Mouse (Mus musculus) stomach, postnatal 0 days (tissue): ENCODE measurements around the gene Gipc1. TPM values are rescaled to one million over a fixed set of nuclear protein-coding genes. Genes with fewer than 3 reads are reported as not detected.

ENCODE experiments used
- ATAC-seq: fragments of 200-750 bp; cut with Nextera tagmentation; 2 replicates; pipeline ENCODE4 v1.8.0; 2017; ENCODE audit not compliant: low FRiP score, low TSS enrichment
- DNase-seq: peaks from one replicate; pipeline ENCODE4 v3.0.0-alpha.2; 2016; ENCODE audit warnings: low spot score
- H3K27ac ChIP-seq: fragments of 300-500 bp; sonication (generic); replicated peaks from 2 replicates; pipeline ENCODE4 v1.5.1; 2014; ENCODE audit warnings: mild to moderate bottlenecking, control low read depth
- H3K27me3 ChIP-seq: fragments of 300-500 bp; sonication (generic); 2 replicates; pipeline ENCODE4 v1.6.1; 2014; ENCODE audit warnings: low read length; ENCODE audit not compliant: control insufficient read depth, insufficient read depth
- H3K36me3 ChIP-seq: fragments of 300-500 bp; sonication (generic); 2 replicates; pipeline ENCODE4 v1.6.1; 2014; ENCODE audit warnings: low read length, mixed read lengths; ENCODE audit not compliant: control insufficient read depth, insufficient read depth
- H3K4me1 ChIP-seq: fragments of 300-500 bp; sonication (generic); replicated peaks from 2 replicates; pipeline ENCODE4 v1.6.1; 2014; ENCODE audit warnings: antibody characterized with exemption; ENCODE audit not compliant: control insufficient read depth, insufficient read depth
- H3K4me2 ChIP-seq: fragments of 300-500 bp; sonication (generic); replicated peaks from 2 replicates; pipeline ENCODE4 v1.6.1; 2014; ENCODE audit warnings: low read depth, mild to moderate bottlenecking, control low read depth, moderate library complexity
- H3K4me3 ChIP-seq: fragments of 300-500 bp; sonication (generic); 2 replicates; pipeline ENCODE4 v1.5.1; 2014; ENCODE audit warnings: low read depth, low read length, control low read depth
- H3K9ac ChIP-seq: fragments of 300-500 bp; sonication (generic); 2 replicates; pipeline ENCODE4 v1.6.1; 2014; ENCODE audit warnings: mild to moderate bottlenecking, low read length, control low read depth, mixed read lengths
- H3K9me3 ChIP-seq: fragments of 300-500 bp; sonication (generic); 2 replicates; pipeline ENCODE4 v1.6.1; 2016; ENCODE audit warnings: low read length; ENCODE audit not compliant: control insufficient read depth
- CTCF ChIP-seq: IDR thresholded peaks from 2 replicates; pipeline ENCODE4 v1.5.1; 2016; ENCODE audit warnings: antibody characterized with exemption, low read depth, mild to moderate bottlenecking, moderate library complexity
- EP300 ChIP-seq: optimal IDR thresholded peaks from 2 replicates; pipeline ENCODE3; 2016; ENCODE audit warnings: antibody characterized with exemption
- WGBS: fragments of 180-500 bp; shearing (Covaris S2); extraction: QIAGEN DNeasy Blood & Tissue Kit; methylation state at CpG from one replicate; pipeline ENCODE4 v1.1.7; 2014; 5-methylcytosine and 5-hydroxymethylcytosine counted together
- polyA plus RNA-seq: library from polyadenylated mRNA; unstranded; fragments of >200 nt; fragmentation: Nextera tagmentation; extraction: Ambion mirVana; gene quantifications from 2 replicates; pipeline ENCODE4 v1.2.1, GENCODE M21; 2015

The Gipc1 gene
- polyA plus RNA-seq, 1 experiment from 2014 or later: 171 TPM

DNA sequence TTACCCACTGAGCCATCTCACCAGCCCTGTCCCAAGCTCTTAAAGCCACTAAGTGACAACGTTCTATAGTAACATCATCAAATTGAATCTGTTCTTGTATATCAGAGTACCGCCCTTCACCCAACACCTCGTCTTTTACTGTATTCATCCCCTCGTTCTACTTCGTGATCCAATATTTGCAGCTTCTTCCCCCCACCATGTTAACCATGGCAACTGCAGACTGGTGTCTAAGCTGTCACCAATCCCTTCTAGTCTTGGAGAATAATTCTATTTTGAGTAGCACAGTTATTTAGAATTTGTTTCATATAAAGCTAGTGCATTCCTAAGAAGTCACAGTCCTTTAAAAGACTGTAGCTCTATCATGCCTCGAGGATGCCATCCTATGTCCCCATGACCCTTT is 36.8 kb downstream of the Gipc1 start:
- no peak for DNase-seq
- H3K4me2 ChIP-seq: no peak overlapping the region
- no peaks in the 10 kb centered on the region; the same call in 1 of the 2 replicates for H3K4me1 ChIP-seq
- H3K9ac ChIP-seq: no peak overlapping the region
- no peak overlapping the region for H3K27ac ChIP-seq
- H3K9me3 ChIP-seq: no peaks in the 10 kb centered on the region
- 89% methylated on average over 6 of the region's 6 CpGs for WGBS
- no peak for TF ChIP-seq EP300
- no peak for TF ChIP-seq CTCF
- H3K4me3 ChIP-seq: no peak overlapping the region
- ATAC-seq: no peak
- H3K27me3 ChIP-seq: no peaks in the 10 kb centered on the region
- peaks cover 28% of the 10 kb centered on the region for H3K36me3 ChIP-seq

DNA sequence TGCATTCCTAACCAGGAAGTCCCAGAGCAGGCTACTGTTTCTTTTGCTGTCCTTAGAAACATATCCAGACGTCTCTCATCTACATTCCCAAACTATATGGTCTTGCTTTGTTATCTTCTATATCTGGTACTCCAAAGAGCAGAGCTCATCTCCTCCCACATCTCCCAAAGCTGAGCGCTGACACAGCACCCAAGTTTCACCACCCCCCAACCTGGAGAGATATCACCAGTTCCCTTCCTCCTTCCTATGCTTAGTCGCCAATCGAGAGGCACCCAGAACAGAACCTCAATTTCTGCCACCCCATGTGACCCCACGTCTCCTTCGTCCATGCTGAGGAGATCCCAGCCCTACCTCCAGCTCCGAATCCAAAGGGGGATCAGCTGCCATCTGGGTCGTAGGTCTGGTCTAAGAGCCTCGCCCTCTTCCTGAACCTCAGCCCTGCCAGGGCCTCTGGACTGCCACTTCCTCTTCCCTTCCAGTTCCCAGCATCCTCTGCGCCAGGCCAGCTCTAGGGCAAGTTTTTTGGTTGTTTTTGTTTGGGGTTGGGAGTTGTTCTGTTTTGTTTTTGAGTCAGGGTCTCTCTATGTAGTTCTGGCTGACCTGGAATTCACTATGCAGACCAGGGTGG is 41.2 kb downstream of the Gipc1 start:
- Histone ChIP-seq H3K4me1 (peaks cover 7% of the 10 kb centered on the region), H3K9ac (peak overlapping the region; percentile 8), H3K27me3 (no peaks in the 10 kb centered on the region), H3K36me3 (peaks cover 18% of the 10 kb centered on the region), H3K4me3 (no peak overlapping the region), H3K9me3 (no peaks in the 10 kb centered on the region), H3K4me2 (no peak overlapping the region), H3K27ac (peak overlapping the region; percentile 61; the same call in 1 of the 2 replicates)
- ATAC-seq (no peak), DNase-seq (peak; percentile 41)
- no peak for TF ChIP-seq CTCF
- TF ChIP-seq EP300: no peak
- WGBS: 74% methylated on average over 10 of the region's 10 CpGs

DNA sequence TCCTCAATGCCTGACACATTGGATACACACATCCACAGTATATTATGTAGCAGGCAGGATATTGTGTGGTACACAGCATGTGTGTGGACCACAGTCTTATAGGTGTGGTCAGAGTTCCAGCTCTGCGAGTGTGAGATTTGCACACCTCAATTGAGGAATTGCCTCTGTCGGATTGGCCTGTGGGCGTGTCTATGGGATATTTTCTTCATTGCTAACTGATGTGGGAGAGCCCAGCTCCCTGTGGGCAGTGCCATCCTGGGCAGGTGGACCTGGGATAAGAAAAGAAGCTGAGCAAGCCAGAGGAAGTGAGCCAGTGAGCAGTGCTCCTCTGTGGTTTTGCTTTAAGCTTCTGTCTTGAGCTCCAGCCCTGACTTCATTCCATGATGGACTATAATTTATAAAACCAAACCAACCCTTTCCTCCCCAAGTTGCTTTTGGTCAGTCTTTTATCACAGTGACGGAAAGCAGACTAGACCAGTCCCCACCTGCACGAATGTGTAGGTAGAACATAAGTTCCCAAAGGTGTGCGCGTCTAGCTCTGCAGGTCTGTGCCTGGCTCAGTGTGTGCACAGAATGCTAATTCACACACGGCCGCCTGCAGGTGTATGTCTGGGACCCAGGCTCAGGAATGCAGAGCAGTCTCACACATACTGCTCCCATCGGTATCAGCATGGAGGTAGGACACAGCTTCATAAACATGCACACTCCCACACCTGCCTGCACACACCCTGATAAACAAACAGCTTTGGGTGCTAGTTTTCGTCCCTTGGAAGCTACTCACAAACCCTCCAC is 42.1 kb downstream of the Gipc1 start:
- Histone ChIP-seq H3K27me3 (no peaks in the 10 kb centered on the region), H3K27ac (peak overlapping the region; percentile 61), H3K9me3 (no peaks in the 10 kb centered on the region), H3K9ac (no peak overlapping the region; the same call in 1 of the 2 replicates), H3K4me3 (no peak overlapping the region), H3K36me3 (peaks cover 18% of the 10 kb centered on the region), H3K4me2 (no peak overlapping the region), H3K4me1 (peaks cover 7% of the 10 kb centered on the region)
- ATAC-seq (peak; percentile 40; the same call in 1 of the 2 replicates), DNase-seq (peak; percentile 42)
- WGBS: 54% methylated on average over 11 of the region's 11 CpGs
- TF ChIP-seq CTCF (no peak), EP300 (no peak)

- no peak overlapping the region for H3K4me3 ChIP-seq
- peak overlapping the region; percentile 24; the same call in 1 of the 2 replicates for H3K27ac ChIP-seq
- no peaks in the 10 kb centered on the region for H3K9me3 ChIP-seq
- DNase-seq: peak; percentile 31
- no peak overlapping the region for H3K4me2 ChIP-seq
- ATAC-seq: no peak
- peaks cover 18% of the 10 kb centered on the region for H3K36me3 ChIP-seq
- no peaks in the 10 kb centered on the region for H3K27me3 ChIP-seq
- H3K4me1 ChIP-seq: peaks cover 7% of the 10 kb centered on the region
- 79% methylated on average over 17 of the region's 17 CpGs for WGBS
- TF ChIP-seq EP300: no peak
- TF ChIP-seq CTCF: no peak
- H3K9ac ChIP-seq: no peak overlapping the region
Observed at GRCm38 (mm10) chr8:83695351-83696106, 43.1 kb downstream of the Gipc1 start.

GRCm38 (mm10) chr8:83697374-83698220 is 45.1 kb downstream of the Gipc1 start:
- peaks cover 1% of the 10 kb centered on the region for H3K36me3 ChIP-seq
- ATAC-seq (peak; percentile 69), DNase-seq (peak; percentile 84)
- no peaks in the 10 kb centered on the region for H3K9me3 ChIP-seq
- WGBS: 36% methylated on average over 19 of the region's 19 CpGs
- peak overlapping the region; percentile 98 for H3K4me2 ChIP-seq
- TF ChIP-seq CTCF (0 out of 2 replicates have a peak, but pooled peaks have one; percentile 15), EP300 (no peak)
- H3K9ac ChIP-seq: peak overlapping the region; percentile 94
- H3K27me3 ChIP-seq: no peaks in the 10 kb centered on the region
- H3K4me1 ChIP-seq: peaks cover 7% of the 10 kb centered on the region
- peak overlapping the region; percentile 94 for H3K27ac ChIP-seq
- peak overlapping the region; percentile 84 for H3K4me3 ChIP-seq
